Mouse (Mus musculus) stomach, embryonic 16.5 days (tissue): ENCODE data around the gene Tex48. TPM values are rescaled to one million over a fixed set of nuclear protein-coding genes. Genes with fewer than 3 reads are reported as not detected.

Experiments used
- ATAC-seq: fragments of 200-750 bp; cut with Nextera tagmentation; 2 replicates; pipeline ENCODE4 v1.8.0; 2017; ENCODE audit warnings: moderate number of reproducible peaks, moderate TSS enrichment; ENCODE audit not compliant: insufficient read depth, low FRiP score
- H3K27ac ChIP-seq: fragments of 300-500 bp; sonication (generic); 2 replicates; pipeline ENCODE4 v1.5.1; 2014; ENCODE audit warnings: low read length
- H3K27me3 ChIP-seq: fragments of 300-500 bp; sonication (generic); 2 replicates; pipeline ENCODE4 v1.6.1; 2014; ENCODE audit warnings: low read length, control low read depth, mixed read lengths; ENCODE audit not compliant: control insufficient read depth, insufficient read depth
- H3K36me3 ChIP-seq: fragments of 300-500 bp; sonication (generic); 2 replicates; pipeline ENCODE4 v1.6.1; 2014; ENCODE audit warnings: low read length; ENCODE audit not compliant: control insufficient read depth, insufficient read depth
- H3K4me1 ChIP-seq: fragments of 300-500 bp; sonication (generic); 2 replicates; pipeline ENCODE4 v1.6.1; 2014; ENCODE audit warnings: low read length, control low read depth, mixed read lengths; ENCODE audit not compliant: control insufficient read depth, insufficient read depth
- H3K4me2 ChIP-seq: fragments of 300-500 bp; sonication (generic); 2 replicates; pipeline ENCODE4 v1.6.1; 2014; ENCODE audit warnings: low read depth, low read length, mixed read lengths
- H3K4me3 ChIP-seq: fragments of 300-500 bp; sonication (generic); replicated peaks from 2 replicates; pipeline ENCODE4 v1.5.1; 2014; ENCODE audit warnings: mild to moderate bottlenecking, low read length
- H3K9ac ChIP-seq: fragments of 300-500 bp; sonication (generic); 2 replicates; pipeline ENCODE4 v1.6.1; 2014; ENCODE audit warnings: low read length
- H3K9me3 ChIP-seq: fragments of 300-500 bp; sonication (generic); replicated peaks from 2 replicates; pipeline ENCODE4 v1.6.1; 2016; ENCODE audit warnings: low read length, control low read depth; ENCODE audit not compliant: control insufficient read depth
- WGBS: fragments of 180-500 bp; shearing (Covaris S2); extraction: QIAGEN DNeasy Blood & Tissue Kit; methylation state at CpG from one replicate; pipeline ENCODE4 v1.1.7; 2014; 5-methylcytosine and 5-hydroxymethylcytosine counted together
- polyA plus RNA-seq: library from polyadenylated mRNA; unstranded; fragments of >200 nt; fragmentation: Nextera tagmentation; extraction: Ambion mirVana; gene quantifications from 2 replicates; pipeline ENCODE4 v1.2.1, GENCODE M21; 2015

Tex48 gene
- polyA plus RNA-seq, 1 experiment from 2014 or later: not detected

- no peaks in the 10 kb centered on the region for H3K9me3 ChIP-seq
- no peak overlapping the region for H3K27ac ChIP-seq
- no peaks in the 10 kb centered on the region for H3K4me1 ChIP-seq
- no peak overlapping the region for H3K4me3 ChIP-seq
- no peaks in the 10 kb centered on the region for H3K27me3 ChIP-seq
- no peaks in the 10 kb centered on the region; the same call in 1 of the 2 replicates for H3K36me3 ChIP-seq
- no peak overlapping the region for H3K9ac ChIP-seq
- ATAC-seq: no peak
- WGBS: 71% methylated on average over 2 of the region's 2 CpGs
- H3K4me2 ChIP-seq: no peak overlapping the region
These were observed 36.0 kb downstream of the Tex48 start for GRCm38 (mm10) chr4:63586240-63586639.

DNA sequence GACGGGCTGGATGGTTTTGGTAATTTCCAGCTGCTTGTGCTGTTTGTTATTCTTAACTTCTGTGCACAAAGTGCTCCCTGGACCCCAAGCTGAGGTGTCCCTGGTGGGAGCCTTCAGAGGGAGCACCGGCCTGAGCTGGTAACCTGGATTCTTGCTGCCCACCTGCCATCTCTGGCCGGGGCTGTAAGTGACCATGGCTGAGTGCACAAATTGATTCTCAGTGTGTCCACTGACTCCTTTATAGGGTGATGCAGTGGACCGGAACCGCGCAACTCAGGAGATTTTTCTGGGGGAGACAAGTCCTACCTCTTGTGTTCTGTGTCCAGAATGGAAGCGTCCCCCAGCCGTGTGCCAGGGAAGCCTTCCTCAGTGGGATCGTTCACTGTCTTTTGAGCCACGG is 37.0 kb downstream of the Tex48 start:
- 91% methylated on average over 10 of the region's 10 CpGs for WGBS
- Histone ChIP-seq H3K27me3 (no peaks in the 10 kb centered on the region), H3K27ac (no peak overlapping the region)

DNA sequence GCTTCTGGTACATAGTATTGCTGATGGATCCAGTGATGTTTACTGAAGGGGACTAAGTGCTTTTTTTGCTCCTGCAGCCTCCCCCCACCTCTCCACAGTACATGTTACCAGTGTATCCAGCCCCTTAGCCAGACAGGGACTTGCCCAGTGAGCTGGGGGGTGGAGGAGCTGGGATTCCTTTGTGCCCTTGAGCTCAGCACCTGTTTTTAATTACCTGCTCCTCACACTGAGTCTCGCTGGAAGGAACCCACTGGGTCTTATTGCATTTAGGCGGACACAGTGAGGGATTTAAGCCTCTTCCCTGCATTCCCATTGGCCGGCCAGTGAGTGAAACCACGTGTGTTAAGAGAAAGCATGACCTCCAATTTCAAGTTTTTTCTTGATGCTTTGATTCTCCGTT is 39.6 kb downstream of the Tex48 start:
- Histone ChIP-seq H3K4me3 (no peak overlapping the region), H3K9me3 (no peaks in the 10 kb centered on the region), H3K27ac (no peak overlapping the region), H3K36me3 (no peaks in the 10 kb centered on the region; the same call in 1 of the 2 replicates), H3K9ac (no peak overlapping the region), H3K4me1 (no peaks in the 10 kb centered on the region), H3K4me2 (no peak overlapping the region), H3K27me3 (no peaks in the 10 kb centered on the region)
- WGBS: 73% methylated on average over 5 of the region's 5 CpGs
- ATAC-seq: no peak

More for the DNA sequence above, 37.0 kb downstream of the Tex48 start:
- Histone ChIP-seq H3K9me3 (no peaks in the 10 kb centered on the region), H3K4me1 (no peaks in the 10 kb centered on the region), H3K9ac (no peak overlapping the region), H3K4me3 (no peak overlapping the region), H3K4me2 (no peak overlapping the region), H3K36me3 (no peaks in the 10 kb centered on the region; the same call in 1 of the 2 replicates)
- ATAC-seq: no peak

- no peak for ATAC-seq
- H3K4me2 ChIP-seq: no peak overlapping the region
These were observed 42.1 kb downstream of the Tex48 start for GRCm38 (mm10) chr4:63580078-63580477.

DNA sequence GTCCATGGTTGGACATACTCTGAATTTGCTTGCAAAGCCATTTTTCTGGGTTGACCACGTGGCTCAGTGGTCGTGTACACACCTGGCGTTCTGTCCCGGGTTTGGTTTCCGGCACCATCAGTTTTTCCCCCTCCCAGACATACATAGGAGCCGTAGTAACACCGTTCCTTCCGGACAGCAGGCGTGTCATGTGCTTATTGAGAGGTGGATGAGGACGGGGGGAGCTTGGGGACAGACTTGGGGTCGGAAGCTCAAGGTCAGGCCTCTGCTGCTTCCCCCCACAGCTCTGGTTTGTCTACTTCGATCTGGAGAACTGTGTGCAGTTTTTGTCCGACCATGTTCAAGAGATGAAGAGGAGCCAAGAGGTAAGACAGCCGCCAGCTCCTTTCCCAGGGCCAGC is 42.6 kb downstream of the Tex48 start:
- H3K9me3 ChIP-seq: no peaks in the 10 kb centered on the region
- no peak overlapping the region for H3K27ac ChIP-seq
- no peak overlapping the region for H3K4me2 ChIP-seq
- ATAC-seq: no peak
- 86% methylated on average over 14 of the region's 14 CpGs for WGBS
- H3K27me3 ChIP-seq: no peaks in the 10 kb centered on the region
- H3K36me3 ChIP-seq: no peaks in the 10 kb centered on the region; the same call in 1 of the 2 replicates
- no peaks in the 10 kb centered on the region for H3K4me1 ChIP-seq
- no peak overlapping the region for H3K9ac ChIP-seq
- H3K4me3 ChIP-seq: no peak overlapping the region

More at GRCm38 (mm10) chr4:63580078-63580477, 42.1 kb downstream of the Tex48 start:
- H3K27ac ChIP-seq: no peak overlapping the region
- no peaks in the 10 kb centered on the region for H3K4me1 ChIP-seq
- no peak overlapping the region for H3K4me3 ChIP-seq
- H3K36me3 ChIP-seq: no peaks in the 10 kb centered on the region; the same call in 1 of the 2 replicates
- no peaks in the 10 kb centered on the region for H3K9me3 ChIP-seq
- WGBS: 52% methylated on average over 6 of the region's 6 CpGs
- no peaks in the 10 kb centered on the region for H3K27me3 ChIP-seq
- no peak overlapping the region for H3K9ac ChIP-seq

DNA sequence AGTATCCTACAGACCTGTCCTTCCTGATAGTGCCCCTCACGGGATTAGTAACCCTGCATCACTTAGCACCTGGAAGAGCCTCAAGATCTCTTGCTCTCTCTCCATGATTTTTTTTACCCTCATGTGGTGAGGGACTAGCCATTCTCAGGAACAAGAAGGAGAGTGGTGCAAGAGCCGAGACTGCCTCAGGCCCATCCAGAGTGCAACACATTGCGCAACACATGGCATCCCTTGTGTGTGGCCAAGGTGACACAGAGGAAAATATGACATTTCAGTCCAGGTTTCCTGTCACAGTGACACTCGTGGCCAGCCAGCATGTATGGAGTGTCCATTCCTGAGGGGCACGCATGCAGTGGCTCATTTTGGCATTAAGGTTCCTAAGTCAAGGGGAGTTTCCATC is 49.6 kb downstream of the Tex48 start:
- Histone ChIP-seq H3K27me3 (no peaks in the 10 kb centered on the region), H3K9me3 (no peaks in the 10 kb centered on the region), H3K36me3 (no peaks in the 10 kb centered on the region), H3K27ac (no peak overlapping the region), H3K4me3 (no peak overlapping the region), H3K9ac (no peak overlapping the region), H3K4me1 (peaks cover 7% of the 10 kb centered on the region; the same call in 1 of the 2 replicates), H3K4me2 (no peak overlapping the region)
- no peak for ATAC-seq
- 90% methylated on average over 5 of the region's 5 CpGs for WGBS

DNA sequence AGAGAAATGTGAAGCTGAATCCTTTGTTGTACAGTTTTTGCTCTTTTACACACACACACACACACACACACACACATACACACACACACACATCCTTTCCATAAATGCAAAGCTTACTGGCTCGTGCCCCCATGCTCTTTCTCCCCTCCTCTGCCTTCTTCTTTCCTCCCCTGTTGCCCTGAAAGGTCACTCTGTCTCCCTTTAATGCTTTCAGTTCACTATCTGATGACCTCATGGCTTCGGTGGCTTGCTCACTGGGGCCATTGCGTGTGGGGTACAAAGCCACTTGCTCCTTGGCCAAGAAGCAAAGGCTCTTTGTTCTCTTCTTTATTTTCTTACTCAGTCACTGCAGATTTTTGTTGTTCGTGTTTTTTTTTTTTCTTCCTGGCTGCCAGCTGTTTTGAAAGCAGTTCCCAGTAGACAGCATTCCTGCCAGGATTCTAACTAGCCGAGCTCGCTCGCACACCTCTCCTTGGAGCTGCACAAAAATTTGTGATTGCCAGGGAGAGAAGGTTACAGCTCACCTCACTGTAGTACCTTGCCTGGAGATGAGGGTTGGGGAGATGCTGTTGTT is 51.9 kb downstream of the Tex48 start:
- WGBS: 40% methylated on average over 7 of the region's 7 CpGs
- Histone ChIP-seq H3K27ac (no peak overlapping the region), H3K36me3 (no peaks in the 10 kb centered on the region), H3K9ac (no peak overlapping the region), H3K9me3 (no peaks in the 10 kb centered on the region), H3K4me2 (no peak overlapping the region), H3K4me1 (peaks cover 7% of the 10 kb centered on the region; the same call in 1 of the 2 replicates), H3K4me3 (no peak overlapping the region), H3K27me3 (no peaks in the 10 kb centered on the region)
- ATAC-seq: no peak

DNA sequence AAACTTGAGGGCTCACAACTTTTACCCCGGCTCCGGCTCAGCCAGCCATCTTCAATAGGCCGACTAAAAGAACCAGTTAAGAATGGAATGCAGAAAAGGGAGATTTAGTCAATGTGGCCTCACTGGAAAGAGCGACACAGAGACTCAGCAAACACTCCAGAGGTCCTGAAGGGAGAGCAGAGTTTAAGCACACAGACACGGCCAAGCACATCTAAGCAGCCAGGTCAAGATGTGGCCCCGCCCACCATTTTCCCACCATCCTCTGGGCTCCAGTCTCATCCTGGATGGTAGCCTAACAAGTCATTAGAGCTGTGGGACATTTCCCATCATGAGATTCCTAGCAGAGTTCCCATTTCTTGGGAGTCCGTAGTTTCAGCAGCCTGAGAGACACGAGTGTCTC is 52.9 kb downstream of the Tex48 start:
- no peak overlapping the region for H3K4me2 ChIP-seq
- no peak overlapping the region for H3K4me3 ChIP-seq
- no peaks in the 10 kb centered on the region for H3K9me3 ChIP-seq
- no peaks in the 10 kb centered on the region for H3K36me3 ChIP-seq
- H3K9ac ChIP-seq: no peak overlapping the region
- ATAC-seq: no peak
- 73% methylated on average over 8 of the region's 8 CpGs for WGBS
- H3K27me3 ChIP-seq: no peaks in the 10 kb centered on the region
- no peak overlapping the region for H3K27ac ChIP-seq
- H3K4me1 ChIP-seq: peaks cover 7% of the 10 kb centered on the region; the same call in 1 of the 2 replicates

DNA sequence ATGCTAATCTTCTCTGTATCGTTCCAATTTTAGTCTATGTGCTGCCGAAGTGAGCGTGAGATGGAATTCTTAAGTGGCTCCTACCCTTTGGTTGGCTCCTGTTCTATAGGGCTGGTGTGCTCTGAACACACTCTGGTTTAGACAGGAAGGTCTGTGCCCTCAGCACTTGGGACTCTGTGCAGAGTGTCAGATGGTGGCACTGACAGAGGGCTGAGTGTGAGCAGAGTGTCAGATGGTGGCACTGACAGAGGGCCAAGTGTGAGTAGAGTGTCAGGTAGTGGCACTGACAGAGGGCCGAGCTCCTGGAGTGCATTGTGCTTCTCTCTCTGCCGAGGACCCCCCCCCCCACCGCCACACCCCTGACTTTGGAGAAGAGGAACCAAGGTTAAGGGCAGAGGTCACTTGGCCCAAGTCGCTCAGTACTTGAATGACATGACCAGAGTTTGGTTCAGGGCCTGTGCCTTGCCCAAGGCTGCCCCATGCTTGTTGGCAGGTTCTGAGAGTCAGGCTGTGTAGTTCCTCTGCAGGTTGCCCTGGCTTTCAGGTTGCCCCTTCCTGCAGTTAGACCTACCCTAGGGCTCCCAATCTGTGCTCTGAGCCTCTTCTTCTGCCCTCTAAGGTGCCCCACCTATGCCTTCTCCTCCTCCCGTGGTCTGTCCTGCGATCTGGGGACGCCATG is 54.4 kb downstream of the Tex48 start:
- Histone ChIP-seq H3K27ac (no peak overlapping the region), H3K36me3 (no peaks in the 10 kb centered on the region), H3K4me3 (no peak overlapping the region), H3K27me3 (no peaks in the 10 kb centered on the region), H3K4me1 (peaks cover 7% of the 10 kb centered on the region; the same call in 1 of the 2 replicates), H3K9me3 (no peaks in the 10 kb centered on the region), H3K4me2 (no peak overlapping the region), H3K9ac (no peak overlapping the region)
- ATAC-seq: no peak
- WGBS: 88% methylated on average over 10 of the region's 10 CpGs
